Mouse (Mus musculus) E14TG2a.4 (cell line): ENCODE data around the gene Agbl4.

Experiments
- H3K27me3 ChIP-seq: 2 replicates; pipeline ENCODE4 v1.6.1; 2014; ENCODE audit warnings: low read length, control low read depth; ENCODE audit not compliant: insufficient read depth
- H3K36me3 ChIP-seq: 2 replicates; pipeline ENCODE4 v1.6.1; 2014; ENCODE audit warnings: low read length, control low read depth; ENCODE audit not compliant: insufficient read depth
- H3K4me1 ChIP-seq: replicated peaks from 2 replicates; pipeline ENCODE4 v1.6.1; 2014; ENCODE audit warnings: low read depth, low read length, control low read depth
- H3K4me3 ChIP-seq: replicated peaks from 2 replicates; pipeline ENCODE4 v1.5.1; 2014; ENCODE audit warnings: mild to moderate bottlenecking, low read length
- H3K9me3 ChIP-seq: 2 replicates; pipeline ENCODE4 v1.6.1; 2014; ENCODE audit warnings: low read length, control low read depth
- CTCF ChIP-seq: conservative IDR thresholded peaks from 2 replicates; pipeline ENCODE4 v1.5.1; 2014; ENCODE audit warnings: low read length
- NANOG ChIP-seq: IDR thresholded peaks from 2 replicates; pipeline ENCODE4 v1.6.1; 2014; ENCODE audit warnings: borderline replicate concordance, low read length, mixed read lengths
- POU5F1 ChIP-seq: IDR thresholded peaks from 2 replicates; pipeline ENCODE4 v1.6.1; 2014; ENCODE audit warnings: low read length, borderline replicate concordance

Gene Agbl4

GRCm38 (mm10) chr4:110529804-110530203 is 132.3 kb downstream of the Agbl4 start:
- TF ChIP-seq POU5F1 (no peak), CTCF (no peak), NANOG (no peak)

GRCm38 (mm10) chr4:110549223-110549622 is 151.8 kb downstream of the Agbl4 start:
- H3K9me3 ChIP-seq, result no peaks in the 10 kb centered on the region
- no peak for TF ChIP-seq POU5F1
- TF ChIP-seq CTCF, result no peak
- TF ChIP-seq NANOG, result no peak
- no peaks in the 10 kb centered on the region for H3K4me1 ChIP-seq
- H3K27me3 ChIP-seq, result no peaks in the 10 kb centered on the region
- no peak overlapping the region for H3K4me3 ChIP-seq
- H3K36me3 ChIP-seq, result no peaks in the 10 kb centered on the region

More at GRCm38 (mm10) chr4:110529804-110530203, 132.3 kb downstream of the Agbl4 start:
- Histone ChIP-seq H3K4me1 (no peaks in the 10 kb centered on the region), H3K36me3 (no peaks in the 10 kb centered on the region), H3K9me3 (no peaks in the 10 kb centered on the region), H3K4me3 (no peak overlapping the region), H3K27me3 (no peaks in the 10 kb centered on the region)

- no peak for TF ChIP-seq POU5F1
- peak; percentile 57; the same call in 1 of the 2 replicates for TF ChIP-seq NANOG
- H3K36me3 ChIP-seq, result no peaks in the 10 kb centered on the region
- H3K27me3 ChIP-seq, result peaks cover 2% of the 10 kb centered on the region; the same call in 1 of the 2 replicates
These were observed 200.3 kb downstream of the Agbl4 start for GRCm38 (mm10) chr4:110597726-110598283.

GRCm38 (mm10) chr4:110641417-110641816 is 244.0 kb downstream of the Agbl4 start:
- no peak for TF ChIP-seq POU5F1
- no peak for TF ChIP-seq NANOG
- no peak for TF ChIP-seq CTCF
- Histone ChIP-seq H3K9me3 (no peaks in the 10 kb centered on the region), H3K4me3 (no peak overlapping the region), H3K27me3 (no peaks in the 10 kb centered on the region), H3K36me3 (no peaks in the 10 kb centered on the region), H3K4me1 (no peaks in the 10 kb centered on the region)

More at GRCm38 (mm10) chr4:110597726-110598283, 200.3 kb downstream of the Agbl4 start:
- H3K9me3 ChIP-seq, result no peaks in the 10 kb centered on the region
- H3K4me1 ChIP-seq, result peaks cover 8% of the 10 kb centered on the region; the same call in 1 of the 2 replicates
- H3K4me3 ChIP-seq, result no peak overlapping the region

GRCm38 (mm10) chr4:110662940-110663339 is 265.5 kb downstream of the Agbl4 start:
- Histone ChIP-seq H3K27me3 (no peaks in the 10 kb centered on the region), H3K9me3 (no peaks in the 10 kb centered on the region), H3K4me3 (no peak overlapping the region), H3K36me3 (no peaks in the 10 kb centered on the region), H3K4me1 (no peaks in the 10 kb centered on the region)
- TF ChIP-seq NANOG (no peak), CTCF (no peak), POU5F1 (no peak)

GRCm38 (mm10) chr4:110674121-110674520 is 276.7 kb downstream of the Agbl4 start:
- H3K36me3 ChIP-seq, result no peaks in the 10 kb centered on the region
- TF ChIP-seq NANOG (no peak), POU5F1 (no peak), CTCF (no peak)
- H3K9me3 ChIP-seq, result no peaks in the 10 kb centered on the region
- no peak overlapping the region for H3K4me3 ChIP-seq
- H3K27me3 ChIP-seq, result no peaks in the 10 kb centered on the region
- no peaks in the 10 kb centered on the region for H3K4me1 ChIP-seq

GRCm38 (mm10) chr4:110735141-110735540 is 337.7 kb downstream of the Agbl4 start:
- no peak overlapping the region for H3K4me3 ChIP-seq
- no peaks in the 10 kb centered on the region for H3K4me1 ChIP-seq
- no peaks in the 10 kb centered on the region for H3K9me3 ChIP-seq
- no peaks in the 10 kb centered on the region for H3K36me3 ChIP-seq
- no peaks in the 10 kb centered on the region for H3K27me3 ChIP-seq
- TF ChIP-seq POU5F1 (no peak), NANOG (no peak), CTCF (no peak)

GRCm38 (mm10) chr4:110757941-110758340 is 360.5 kb downstream of the Agbl4 start:
- TF ChIP-seq CTCF (no peak), NANOG (no peak), POU5F1 (no peak)
- Histone ChIP-seq H3K4me3 (no peak overlapping the region), H3K27me3 (no peaks in the 10 kb centered on the region), H3K4me1 (no peaks in the 10 kb centered on the region), H3K36me3 (no peaks in the 10 kb centered on the region), H3K9me3 (no peaks in the 10 kb centered on the region)

GRCm38 (mm10) chr4:110788596-110788995 is 391.1 kb downstream of the Agbl4 start:
- Histone ChIP-seq H3K4me3 (no peak overlapping the region), H3K36me3 (no peaks in the 10 kb centered on the region), H3K27me3 (no peaks in the 10 kb centered on the region), H3K4me1 (no peaks in the 10 kb centered on the region), H3K9me3 (no peaks in the 10 kb centered on the region)
- TF ChIP-seq POU5F1, result no peak
- TF ChIP-seq NANOG, result no peak
- TF ChIP-seq CTCF, result no peak
